In genomic region chr14:20616421-20616820, GRCm38 (mm10) we compare ENCODE assay signal across 15 mouse cellular contexts. TPM values are rescaled to one million over a fixed set of nuclear protein-coding genes. Genes with fewer than 3 reads are reported as not detected.
DNase-seq lines count a peak whose midpoint lies in the region; ATAC-seq and TF ChIP-seq lines count a peak whose summit lies in the region.
"Had no signal": no experiment of that assay in that cellular context is flagged by ENCODE, and none has a peak within 500 bp of the region (broad histone marks: within the 10 kb centered on the region; RNA-seq: fewer than 3 reads in every experiment).

No protein-coding gene starts in this region.

- H3K36me3 ChIP-seq in forebrain, postnatal 0 days (ENCODE audit: insufficient read depth): no peaks in the 10 kb centered on the region
- H3K36me3 ChIP-seq in forebrain, embryonic 15.5 days: no peaks in the 10 kb centered on the region
- H3K36me3 ChIP-seq: neural tube, embryonic 12.5 days had no signal

- H3K27me3 ChIP-seq in forebrain, postnatal 0 days (ENCODE audit: insufficient read depth, low read length): no peaks in the 10 kb centered on the region
- no peaks in the 10 kb centered on the region for H3K27me3 ChIP-seq in forebrain, embryonic 15.5 days
- H3K27me3 ChIP-seq: CH12.LX; forebrain, embryonic 13.5 days; limb, embryonic 12.5 days; neural tube, embryonic 12.5 days had no signal

- H3K4me2 ChIP-seq in forebrain, postnatal 0 days (ENCODE audit: low read depth): no peak overlapping the region
- H3K4me2 ChIP-seq in forebrain, embryonic 15.5 days (replicated peaks): no peak overlapping the region
- H3K4me2 ChIP-seq: forebrain, embryonic 13.5 days; limb, embryonic 12.5 days; neural tube, embryonic 12.5 days had no signal

- TF ChIP-seq CTCF in forebrain, postnatal 0 days (IDR thresholded peaks at IDR 0.05; ENCODE audit: low read depth): no peak
- no peak for TF ChIP-seq CTCF in brain, embryonic 14.5 days (IDR thresholded peaks at IDR 0.05; ENCODE audit: borderline replicate concordance, extremely low read depth, insufficient read depth, insufficient read length)

- no peaks in the 10 kb centered on the region for H3K4me1 ChIP-seq in forebrain, postnatal 0 days (ENCODE audit: insufficient read depth)
- peaks cover 20% of the 10 kb centered on the region for H3K4me1 ChIP-seq in forebrain, embryonic 15.5 days
- H3K4me1 ChIP-seq: limb, embryonic 12.5 days had no signal

- H3K27ac ChIP-seq in forebrain, postnatal 0 days (ENCODE audit: low read depth, low read length): no peak overlapping the region
- no peak overlapping the region for H3K27ac ChIP-seq in forebrain, embryonic 15.5 days (replicated peaks)
- H3K27ac ChIP-seq: forebrain, embryonic 13.5 days; limb, embryonic 12.5 days; neural tube, embryonic 12.5 days had no signal

- H3K9ac ChIP-seq in forebrain, postnatal 0 days: no peak overlapping the region
- no peak overlapping the region for H3K9ac ChIP-seq in forebrain, embryonic 15.5 days (replicated peaks)
- H3K9ac ChIP-seq: forebrain, embryonic 13.5 days; limb, embryonic 12.5 days; neural tube, embryonic 12.5 days had no signal

- no peak for TF ChIP-seq POLR2A in brain, embryonic 14.5 days (IDR thresholded peaks at IDR 0.05; ENCODE audit: borderline replicate concordance, extremely low read depth, insufficient read depth, insufficient read length, poor library complexity, severe bottlenecking)

- peak; percentile 16 for DNase-seq in forebrain, postnatal 0 days
- peak; percentile 71 for DNase-seq in layer of hippocampus, adult 9-11 months
- no peak for DNase-seq in layer of hippocampus, postnatal 36 days
- DNase-seq in brain, embryonic 14.5 days (ENCODE audit: low read depth): peak; percentile 50
- DNase-seq in lung, postnatal 36 days: peak; percentile 82
- no peak for DNase-seq in cerebellum, adult 11-12 months
- no peak for DNase-seq in B cell, adult 2 months
- DNase-seq: cerebellum, postnatal 14 days; thymus, adult 2 months had no signal

- peak; percentile 77; the same call in 1 of the 2 replicates for ATAC-seq in forebrain, postnatal 0 days
- no peak for ATAC-seq in forebrain, embryonic 15.5 days (replicated peaks)
- ATAC-seq: forebrain, embryonic 13.5 days had no signal

- no peak overlapping the region for H3K4me3 ChIP-seq in forebrain, postnatal 0 days (ENCODE audit: low read depth, low read length)
- no peak overlapping the region for H3K4me3 ChIP-seq in forebrain, embryonic 15.5 days
- H3K4me3 ChIP-seq: forebrain, embryonic 13.5 days; limb, embryonic 12.5 days; neural tube, embryonic 12.5 days had no signal

- WGBS in forebrain, postnatal 0 days: 9% methylated on average over 2 of the region's 2 CpGs
- whole genome bisulfite sequencing in forebrain, embryonic 15.5 days: 24% methylated on average over 2 of the region's 2 CpGs

- no peaks in the 10 kb centered on the region for H3K9me3 ChIP-seq in forebrain, postnatal 0 days (ENCODE audit: low read length)
- H3K9me3 ChIP-seq in forebrain, embryonic 15.5 days: no peaks in the 10 kb centered on the region
- H3K9me3 ChIP-seq: forebrain, embryonic 13.5 days; limb, embryonic 12.5 days; neural tube, embryonic 12.5 days had no signal

RNA-seq across cellular contexts. Expression of gene Usp54, which starts 24.4 kb away (rescaled TPM):
- total RNA-seq in forebrain, postnatal 0 days (2014; rRNA removed): 20.5 and 28.9 TPM in 2 replicates
- polyA plus RNA-seq in forebrain, postnatal 0 days (2015; fragmentation: Nextera tagmentation; extraction: Ambion mirVana): 3.0 and 4.8 TPM in 2 replicates
- 9.0 and 10.1 TPM in 2 replicates for polyA plus RNA-seq in forebrain, embryonic 15.5 days (2015; fragmentation: Nextera tagmentation; extraction: Ambion mirVana)
- 10 to 100 TPM; 49.1 to 57.8 TPM for total RNA-seq in layer of hippocampus, postnatal 36 days (2021)
- polyA plus RNA-seq in brain, embryonic 14.5 days (2012; rRNA removed): 25.1 and 30.3 TPM in 2 replicates

RNA-seq across cellular contexts. Expression of gene Myoz1, which starts 39.9 kb away (rescaled TPM):
- 0.15 and 0.57 TPM in 2 replicates for total RNA-seq in forebrain, postnatal 0 days (2014; rRNA removed)
- 0.30 and 0.83 TPM in 2 replicates for polyA plus RNA-seq in forebrain, postnatal 0 days (2015; fragmentation: Nextera tagmentation; extraction: Ambion mirVana)
- not detected in 2 replicates for polyA plus RNA-seq in forebrain, embryonic 15.5 days (2015; fragmentation: Nextera tagmentation; extraction: Ambion mirVana)
- not detected for total RNA-seq in layer of hippocampus, postnatal 36 days (2021)
- 0.10 and 0.16 TPM in 2 replicates for polyA plus RNA-seq in brain, embryonic 14.5 days (2012; rRNA removed)
- total RNA-seq: granulocyte monocyte progenitor cell, adult 5-6 weeks had no signal
- polyA plus RNA-seq: forebrain, embryonic 13.5 days had no signal

RNA-seq across cellular contexts. Expression of gene Synpo2l, which starts 51.7 kb away (rescaled TPM):
- total RNA-seq in forebrain, postnatal 0 days (2014; rRNA removed): 0.15 and 0.24 TPM in 2 replicates
- polyA plus RNA-seq in forebrain, postnatal 0 days (2015; fragmentation: Nextera tagmentation; extraction: Ambion mirVana): 0.17 and 0.19 TPM in 2 replicates
- polyA plus RNA-seq in forebrain, embryonic 15.5 days (2015; fragmentation: Nextera tagmentation; extraction: Ambion mirVana): 0.11 and 0.17 TPM in 2 replicates
- under 1 TPM; 0.15 TPM for total RNA-seq in layer of hippocampus, postnatal 36 days (2021)
- 0.23 and 0.27 TPM in 2 replicates for polyA plus RNA-seq in brain, embryonic 14.5 days (2012; rRNA removed)

RNA-seq across cellular contexts. Expression of gene Sec24c, which starts 57.7 kb away (rescaled TPM):
- 65.0 and 86.4 TPM in 2 replicates for total RNA-seq in forebrain, postnatal 0 days (2014; rRNA removed)
- polyA plus RNA-seq in forebrain, postnatal 0 days (2015; fragmentation: Nextera tagmentation; extraction: Ambion mirVana): 46.0 and 57.1 TPM in 2 replicates
- 83.9 and 85.5 TPM in 2 replicates for polyA plus RNA-seq in forebrain, embryonic 15.5 days (2015; fragmentation: Nextera tagmentation; extraction: Ambion mirVana)
- total RNA-seq in layer of hippocampus, postnatal 36 days (2021): 100 to 1,000 TPM; 116 to 125 TPM
- 159 and 187 TPM in 2 replicates for polyA plus RNA-seq in brain, embryonic 14.5 days (2012; rRNA removed)

Comparison
In these comparisons a context has a peak if more than half of its experiments do, and no peak if none do; other contexts are left out.
1. DNase-seq: peak in forebrain, postnatal 0 days (single experiment), layer of hippocampus, adult 9-11 months (single experiment), brain, embryonic 14.5 days (single experiment) and lung, postnatal 36 days (single experiment); none in layer of hippocampus, postnatal 36 days (0 of 2), cerebellum, adult 11-12 months (single experiment) and B cell, adult 2 months (0 of 2).